Mouse (Mus musculus): ENCODE measurements around the gene Cilp2.

Gene Cilp2

GRCm38 (mm10) chr8:69874155-69874554, 13.3 kb downstream of the Cilp2 start:
- DNase-seq (ENCODE audit: low spot score) = no peak

- DNase-seq (ENCODE audit: low spot score) = no peak
Observed at GRCm38 (mm10) chr8:69870907-69871306, 16.6 kb downstream of the Cilp2 start.

GRCm38 (mm10) chr8:69870003-69870765, 17.3 kb downstream of the Cilp2 start:
- no peak for DNase-seq (ENCODE audit: low spot score)

- DNase-seq (ENCODE audit: low spot score) = no peak
Observed at GRCm38 (mm10) chr8:69867696-69868326, 19.7 kb downstream of the Cilp2 start.

- DNase-seq (ENCODE audit: low spot score) = no peak
Observed at GRCm38 (mm10) chr8:69864180-69864579, 23.3 kb downstream of the Cilp2 start.

- no peak for DNase-seq (ENCODE audit: low spot score)
Observed at GRCm38 (mm10) chr8:69863387-69864020, 24.0 kb downstream of the Cilp2 start.

GRCm38 (mm10) chr8:69861251-69861650, 26.2 kb downstream of the Cilp2 start:
- no peak for DNase-seq (ENCODE audit: low spot score)

GRCm38 (mm10) chr8:69860807-69861206, 26.7 kb downstream of the Cilp2 start:
- no peak for DNase-seq (ENCODE audit: low spot score)

- DNase-seq (ENCODE audit: low spot score) = no peak
Observed at GRCm38 (mm10) chr8:69853869-69854268, 33.6 kb downstream of the Cilp2 start.

GRCm38 (mm10) chr8:69850926-69851506, 36.5 kb downstream of the Cilp2 start:
- no peak for DNase-seq (ENCODE audit: low spot score)

- DNase-seq (ENCODE audit: low spot score) = no peak
Observed at GRCm38 (mm10) chr8:69849899-69850298, 37.6 kb downstream of the Cilp2 start.

- no peak for DNase-seq (ENCODE audit: low spot score)
Observed at GRCm38 (mm10) chr8:69848951-69849350, 38.5 kb downstream of the Cilp2 start.

GRCm38 (mm10) chr8:69847167-69848065, 40.1 kb downstream of the Cilp2 start:
- DNase-seq (ENCODE audit: low spot score) = no peak

GRCm38 (mm10) chr8:69837057-69837682, 50.3 kb downstream of the Cilp2 start:
- DNase-seq (ENCODE audit: low spot score) = no peak

GRCm38 (mm10) chr8:69832298-69832853, 55.1 kb downstream of the Cilp2 start, which contains the start of gene Pbx4:
TSS of gene Pbx4 (plus strand) at chr8:69832491.
- no peak for DNase-seq (ENCODE audit: low spot score)

Measured in urinary bladder, postnatal 10 days (tissue).